Mouse (Mus musculus) heart, adult 11 months (tissue): Measurements from ENCODE around the gene Sspo.
"Not testable (repeated sequence)": the region's sequence is repeated elsewhere in the genome, so short reads cannot be mapped to it uniquely, and the experiment has no call there.

Experiments
- DNase-seq: peaks from one replicate; pipeline ENCODE4 v3.0.0; 2022

Sspo gene

GRCm38 (mm10) chr6:48489741-48490140, 41.7 kb downstream of the Sspo start:
- DNase-seq = no peak

- DNase-seq = no peak
These were observed 43.3 kb downstream of the Sspo start for GRCm38 (mm10) chr6:48491361-48491760.

GRCm38 (mm10) chr6:48493136-48493730, 45.2 kb downstream of the Sspo start:
- DNase-seq = no peak

- no peak for DNase-seq
These were observed 49.5 kb downstream of the Sspo start for GRCm38 (mm10) chr6:48497521-48497920.

GRCm38 (mm10) chr6:48503847-48504240, 55.8 kb downstream of the Sspo start:
- DNase-seq = no peak

GRCm38 (mm10) chr6:48504241-48504854, 56.3 kb downstream of the Sspo start:
- peak; percentile 99 for DNase-seq

- DNase-seq = no peak
These were observed 60.1 kb downstream of the Sspo start for GRCm38 (mm10) chr6:48508087-48508486.

GRCm38 (mm10) chr6:48510426-48510825, 62.4 kb downstream of the Sspo start:
- DNase-seq = no peak

- DNase-seq = no peak
These were observed 63.8 kb downstream of the Sspo start for GRCm38 (mm10) chr6:48511861-48512260.

- DNase-seq = not testable (repeated sequence)
These were observed 76.9 kb downstream of the Sspo start for GRCm38 (mm10) chr6:48524882-48525281.

GRCm38 (mm10) chr6:48527901-48528300, 79.9 kb downstream of the Sspo start:
- no peak for DNase-seq

- no peak for DNase-seq
These were observed 81.2 kb downstream of the Sspo start for GRCm38 (mm10) chr6:48529261-48529660.

GRCm38 (mm10) chr6:48529871-48530440, 81.9 kb downstream of the Sspo start:
- DNase-seq = peak; percentile 80

GRCm38 (mm10) chr6:48530862-48531261, 82.8 kb downstream of the Sspo start:
- no peak for DNase-seq

GRCm38 (mm10) chr6:48533475-48533874, 85.4 kb downstream of the Sspo start:
- DNase-seq = peak; percentile 71

GRCm38 (mm10) chr6:48534913-48535312, 86.9 kb downstream of the Sspo start:
- DNase-seq = peak; percentile 86

- peak; percentile 80 for DNase-seq
These were observed 88.1 kb downstream of the Sspo start for GRCm38 (mm10) chr6:48536091-48536490.

- DNase-seq = peak; percentile 98
These were observed 89.3 kb downstream of the Sspo start, which contains the start of gene Atp6v0e2 for GRCm38 (mm10) chr6:48537105-48537954. TSS of gene Atp6v0e2 (plus strand) at chr6:48537615.

GRCm38 (mm10) chr6:48538841-48539737, 91.1 kb downstream of the Sspo start:
- peak; percentile 92 for DNase-seq

GRCm38 (mm10) chr6:48539860-48540259, 91.8 kb downstream of the Sspo start:
- peak; percentile 95 for DNase-seq

GRCm38 (mm10) chr6:48540721-48541120, 92.7 kb downstream of the Sspo start:
- peak; percentile 55 for DNase-seq
